Mouse (Mus musculus) kidney, embryonic 15.5 days (tissue): ENCODE data around the gene Sec1. TPM values are rescaled to one million over a fixed set of nuclear protein-coding genes. Genes with fewer than 3 reads are reported as not detected.

Experiments used
- ATAC-seq: fragments of 200-750 bp; cut with Nextera tagmentation; replicated peaks from 2 replicates; pipeline ENCODE4 v1.8.0; 2017; ENCODE audit warnings: moderate TSS enrichment; ENCODE audit not compliant: low FRiP score
- H3K27ac ChIP-seq: fragments of 300-500 bp; sonication (generic); 2 replicates; pipeline ENCODE4 v1.5.1; 2015; ENCODE audit warnings: mild to moderate bottlenecking, inconsistent platforms
- H3K27me3 ChIP-seq: fragments of 300-500 bp; sonication (generic); 2 replicates; pipeline ENCODE4 v1.6.1; 2015; ENCODE audit warnings: inconsistent platforms
- H3K36me3 ChIP-seq: fragments of 300-500 bp; sonication (generic); 2 replicates; pipeline ENCODE4 v1.6.1; 2015; ENCODE audit warnings: inconsistent platforms
- H3K4me1 ChIP-seq: fragments of 300-500 bp; sonication (generic); 2 replicates; pipeline ENCODE4 v1.6.1; 2015; ENCODE audit warnings: inconsistent platforms
- H3K4me2 ChIP-seq: fragments of 300-500 bp; sonication (generic); 2 replicates; pipeline ENCODE4 v1.6.1; 2015; ENCODE audit warnings: moderate library complexity, mild to moderate bottlenecking, inconsistent platforms
- H3K4me3 ChIP-seq: fragments of 300-500 bp; sonication (generic); replicated peaks from 2 replicates; pipeline ENCODE4 v1.5.1; 2015; ENCODE audit warnings: mild to moderate bottlenecking, inconsistent platforms
- H3K9ac ChIP-seq: fragments of 300-500 bp; sonication (generic); 2 replicates; pipeline ENCODE4 v1.6.1; 2015; ENCODE audit warnings: mild to moderate bottlenecking, inconsistent platforms
- H3K9me3 ChIP-seq: fragments of 300-500 bp; sonication (generic); replicated peaks from 2 replicates; pipeline ENCODE4 v1.6.1; 2016; ENCODE audit warnings: inconsistent platforms
- WGBS: fragments of 180-500 bp; shearing (Covaris S2); methylation state at CpG from one replicate; pipeline ENCODE4 v1.1.7; 2015; ENCODE audit warnings: mixed read lengths; 5-methylcytosine and 5-hydroxymethylcytosine counted together
- polyA plus RNA-seq: library from polyadenylated mRNA; unstranded; fragments of >200 nt; fragmentation: Nextera tagmentation; extraction: Ambion mirVana; gene quantifications from 2 replicates; pipeline ENCODE4 v1.2.1, GENCODE M21; 2015

Sec1 gene
- polyA plus RNA-seq, 1 experiment from 2014 or later = 0.29 TPM

- Histone ChIP-seq H3K27ac (peak overlapping the region; percentile 67), H3K27me3 (peaks cover 18% of the 10 kb centered on the region), H3K9me3 (no peaks in the 10 kb centered on the region), H3K9ac (peak overlapping the region; percentile 70), H3K36me3 (no peaks in the 10 kb centered on the region), H3K4me3 (peak overlapping the region; percentile 60), H3K4me2 (peak overlapping the region; percentile 96), H3K4me1 (peaks cover 20% of the 10 kb centered on the region)
- peak; percentile 72 for ATAC-seq
- under 1% methylated on average over 105 of the region's 105 CpGs for WGBS
These were observed 65.6 kb downstream of the Sec1 start for GRCm38 (mm10) chr7:45628364-45629294.

Other genes with a start within 250 kb of the Sec1 start
- 4,509 and 4,690 TPM in 2 replicates for gene Ftl1, start 234.5 kb downstream of the Sec1 start, polyA plus RNA-seq
- 184 and 195 TPM in 2 replicates for gene Bax, start 227.5 kb downstream of the Sec1 start, polyA plus RNA-seq
- 1.0 and 1.1 TPM in 2 replicates for gene Tulp2, start 212.5 kb downstream of the Sec1 start, polyA plus RNA-seq
- not detected in 2 replicates for gene Gm45808, start 207.6 kb downstream of the Sec1 start, polyA plus RNA-seq
- 3.3 and 3.5 TPM in 2 replicates for gene Dhdh, start 205.6 kb downstream of the Sec1 start, polyA plus RNA-seq
- gene Nucb1, start 184.0 kb downstream of the Sec1 start, polyA plus RNA-seq = 221 and 252 TPM in 2 replicates
- 18.6 and 24.7 TPM in 2 replicates for gene Ppp1r15a, start 168.1 kb downstream of the Sec1 start, polyA plus RNA-seq
- 4.5 and 5.1 TPM in 2 replicates for gene Plekha4, start 168.1 kb downstream of the Sec1 start, polyA plus RNA-seq
- 11.8 and 14.8 TPM in 2 replicates for gene Hsd17b14, start 139.5 kb downstream of the Sec1 start, polyA plus RNA-seq
- gene Bcat2, start 124.2 kb downstream of the Sec1 start, polyA plus RNA-seq = 75.4 and 78.5 TPM in 2 replicates
- gene Fgf21, start 78.9 kb downstream of the Sec1 start, polyA plus RNA-seq = 0.32 TPM in 1 of 2 replicates, not detected in the other
- gene Fut1, start 77.1 kb downstream of the Sec1 start, polyA plus RNA-seq = 0.06 and 0.21 TPM in 2 replicates
- gene Izumo1, start 72.6 kb downstream of the Sec1 start, polyA plus RNA-seq = 0.14 and 0.17 TPM in 2 replicates
- 16.1 and 18.0 TPM in 2 replicates for gene Rasip1, start 66.9 kb downstream of the Sec1 start, polyA plus RNA-seq
- 7.5 and 9.0 TPM in 2 replicates for gene Mamstr, start 54.4 kb downstream of the Sec1 start, polyA plus RNA-seq
- 0.42 and 3.7 TPM in 2 replicates for gene Fut2, start 28.0 kb downstream of the Sec1 start, polyA plus RNA-seq
- 0.21 and 0.24 TPM in 2 replicates for gene Ntn5, start 10.4 kb downstream of the Sec1 start, polyA plus RNA-seq
- gene Car11, start 5.4 kb upstream of the Sec1 start, polyA plus RNA-seq = 8.6 and 8.8 TPM in 2 replicates
- 3.7 and 4.7 TPM in 2 replicates for gene Dbp, start 10.7 kb upstream of the Sec1 start, polyA plus RNA-seq
- 1,132 and 1,166 TPM in 2 replicates for gene Rpl18, start 21.1 kb upstream of the Sec1 start, polyA plus RNA-seq
- 28.1 and 33.7 TPM in 2 replicates for gene Sphk2, start 23.6 kb upstream of the Sec1 start, polyA plus RNA-seq
- gene Fam83e, start 26.8 kb upstream of the Sec1 start, polyA plus RNA-seq = 1.4 and 2.5 TPM in 2 replicates
- gene Spaca4, start 31.4 kb upstream of the Sec1 start, polyA plus RNA-seq = not detected in 2 replicates
- 2.5 and 3.1 TPM in 2 replicates for gene Lmtk3, start 89.3 kb upstream of the Sec1 start, polyA plus RNA-seq
- 2.8 and 3.2 TPM in 2 replicates for gene Sult2b1, start 90.3 kb upstream of the Sec1 start, polyA plus RNA-seq
- gene Cyth2, start 120.2 kb upstream of the Sec1 start, polyA plus RNA-seq = 130 and 132 TPM in 2 replicates
- 1.4 and 1.6 TPM in 2 replicates for gene Kcnj14, start 130.4 kb upstream of the Sec1 start, polyA plus RNA-seq
- gene Grwd1, start 136.5 kb upstream of the Sec1 start, polyA plus RNA-seq = 82.5 and 86.3 TPM in 2 replicates
- 83.8 and 89.1 TPM in 2 replicates for gene Kdelr1, start 178.4 kb upstream of the Sec1 start, polyA plus RNA-seq
- 0.42 and 0.47 TPM in 2 replicates for gene Grin2d, start 184.0 kb upstream of the Sec1 start, polyA plus RNA-seq
- 0.93 and 1.1 TPM in 2 replicates for gene Syngr4, start 202.3 kb upstream of the Sec1 start, polyA plus RNA-seq
- gene Tmem143, start 202.5 kb upstream of the Sec1 start, polyA plus RNA-seq = 6.2 and 6.5 TPM in 2 replicates
- 164 and 194 TPM in 2 replicates for gene Emp3, start 227.0 kb upstream of the Sec1 start, polyA plus RNA-seq
- 10.8 and 12.2 TPM in 2 replicates for gene Ccdc114, start 229.7 kb upstream of the Sec1 start, polyA plus RNA-seq